Mouse (Mus musculus) mammary gland, adult 2 months (tissue): ENCODE results near the gene Efhd2. TPM values are rescaled to one million over a fixed set of nuclear protein-coding genes. Genes with fewer than 3 reads are reported as not detected.

Source experiments
- polyA plus RNA-seq: library from polyadenylated mRNA; depleted of rRNA; stranded (reverse); fragments of >200 nt; gene quantifications from 2 replicates; pipeline ENCODE4 v1.2.3, GENCODE M21; 2012; ENCODE audit warnings: low replicate concordance; rRNA removed

Gene Efhd2
- polyA plus RNA-seq, result 83.3 and 134 TPM in 2 replicates

DNA sequence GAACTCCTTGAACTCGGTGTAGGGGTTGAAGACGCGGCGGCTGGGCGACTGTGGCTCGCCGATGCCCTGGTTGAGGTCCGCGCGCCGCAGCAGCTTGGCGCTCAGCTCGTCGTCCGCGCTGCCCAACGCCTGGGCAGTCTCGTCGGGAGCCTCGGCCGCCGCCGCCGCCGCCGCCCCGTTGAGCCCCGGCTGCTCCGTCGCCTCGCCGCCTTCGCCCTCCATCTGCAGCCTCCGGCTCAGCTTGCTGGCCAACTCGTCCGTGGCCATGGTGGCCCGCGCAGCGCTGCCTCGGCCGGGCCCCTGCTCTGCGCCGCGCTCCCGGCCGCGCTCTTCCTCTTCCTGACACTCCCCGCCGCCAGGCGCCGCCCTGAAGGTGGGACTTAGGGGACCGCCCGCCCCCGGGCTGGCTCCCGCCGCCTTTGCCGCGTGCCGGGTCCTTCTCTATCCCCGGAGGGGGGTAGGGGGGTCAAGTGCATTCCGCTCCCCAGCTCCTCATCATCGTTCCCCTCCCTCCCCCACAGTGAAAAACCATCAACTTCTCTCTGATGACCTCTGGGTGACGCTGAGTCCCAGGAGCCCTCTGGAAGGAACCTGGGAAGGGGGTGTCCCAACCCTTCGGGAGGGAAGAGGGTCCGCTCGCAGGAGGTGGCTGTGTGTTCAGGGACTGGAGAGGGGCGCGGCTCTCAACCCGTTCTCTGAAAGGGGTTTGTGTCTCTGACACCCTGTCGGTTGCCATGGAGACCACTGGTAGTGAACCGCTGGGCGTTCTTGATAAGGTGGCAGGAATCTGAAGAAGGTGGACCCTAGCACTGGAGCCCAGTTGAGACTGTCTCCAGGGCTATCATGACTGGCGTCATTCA is at the start of gene Efhd2:
Efhd2 (minus strand) TSS at position 320 of the 860 bp plus-strand sequence.

DNA sequence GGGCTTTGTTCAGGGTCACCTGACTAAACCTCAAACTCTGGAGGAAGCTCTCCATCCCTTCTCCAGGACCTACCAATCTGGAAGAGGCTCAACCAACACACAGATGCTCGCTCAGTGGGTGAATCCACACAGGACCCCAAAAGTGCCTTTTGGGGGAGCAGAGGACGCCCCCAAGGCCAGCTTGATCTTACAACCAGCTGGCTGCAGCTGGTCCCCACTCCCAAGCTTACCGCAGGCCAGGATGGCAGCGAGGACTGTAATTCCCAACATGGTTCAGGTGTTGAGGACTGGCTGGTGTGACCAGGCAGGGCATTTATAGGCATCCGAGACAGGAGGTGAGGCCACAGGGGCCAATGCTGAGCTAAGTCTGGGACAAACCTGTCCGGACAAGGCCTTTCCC is 28.7 kb downstream of the Efhd2 start, which contains the start of gene Ctrc:
Ctrc (minus strand) TSS at position 361 of the 400 bp plus-strand sequence.

DNA sequence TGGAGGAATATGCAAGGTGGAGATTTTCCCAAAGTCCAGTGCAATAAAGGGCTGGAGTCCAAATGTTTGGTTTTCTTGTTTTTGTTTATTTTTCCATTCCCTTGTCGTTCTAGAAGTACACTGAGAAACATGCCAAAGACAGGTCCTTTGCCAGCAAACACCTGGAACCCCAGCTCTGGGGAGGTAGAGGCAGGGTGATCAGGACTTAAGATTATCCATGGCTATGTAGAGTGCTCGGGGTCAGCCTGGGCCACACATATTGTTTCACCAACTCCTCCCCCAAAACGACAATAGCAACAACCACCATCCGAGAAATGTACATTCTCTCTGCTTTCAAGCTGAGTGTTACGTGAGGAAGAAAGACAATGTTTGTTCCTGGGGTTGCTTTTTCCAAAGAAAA is 48.7 kb downstream of the Efhd2 start, which contains the start of gene Cela2a:
Cela2a (minus strand) TSS at position 101 of the 400 bp plus-strand sequence.

Other genes starting within 250 kb of the Efhd2 start
- gene Plekhm2, start 210.0 kb downstream of the Efhd2 start, polyA plus RNA-seq, result 46.2 and 48.6 TPM in 2 replicates
- 3.5 and 23.2 TPM in 2 replicates for gene Rsc1a1, start 189.3 kb downstream of the Efhd2 start, polyA plus RNA-seq
- gene Ddi2, start 151.5 kb downstream of the Efhd2 start, polyA plus RNA-seq, result 15.1 and 20.9 TPM in 2 replicates
- 2.4 TPM in 1 of 2 replicates, not detected in the other for gene Agmat, start 128.2 kb downstream of the Efhd2 start, polyA plus RNA-seq
- 8.3 and 12.2 TPM in 2 replicates for gene Dnajc16, start 84.0 kb downstream of the Efhd2 start, polyA plus RNA-seq
- gene Casp9, start 81.3 kb downstream of the Efhd2 start, polyA plus RNA-seq, result 21.4 and 21.9 TPM in 2 replicates
- gene Cela2a, start 48.8 kb downstream of the Efhd2 start, polyA plus RNA-seq, result 0.62 and 1.8 TPM in 2 replicates
- not detected in 2 replicates for gene Ctrc, start 28.6 kb downstream of the Efhd2 start, polyA plus RNA-seq
- 0.16 and 0.20 TPM in 2 replicates for gene Fhad1, start 140.2 kb upstream of the Efhd2 start, polyA plus RNA-seq
- gene Tmem51, start 209.4 kb upstream of the Efhd2 start, polyA plus RNA-seq, result 10.7 and 12.1 TPM in 2 replicates